Mouse (Mus musculus) MN1 (cell line): ENCODE measurements around the gene Slxl1.
"Not testable (repeated sequence)": the region's sequence is repeated elsewhere in the genome, so short reads cannot be mapped to it uniquely, and the experiment has no call there.

ENCODE experiments used
- DNase-seq: peaks from one replicate; pipeline ENCODE4 v3.0.0-alpha.2; 2016; ENCODE audit warnings: low spot score

Slxl1 gene

DNA sequence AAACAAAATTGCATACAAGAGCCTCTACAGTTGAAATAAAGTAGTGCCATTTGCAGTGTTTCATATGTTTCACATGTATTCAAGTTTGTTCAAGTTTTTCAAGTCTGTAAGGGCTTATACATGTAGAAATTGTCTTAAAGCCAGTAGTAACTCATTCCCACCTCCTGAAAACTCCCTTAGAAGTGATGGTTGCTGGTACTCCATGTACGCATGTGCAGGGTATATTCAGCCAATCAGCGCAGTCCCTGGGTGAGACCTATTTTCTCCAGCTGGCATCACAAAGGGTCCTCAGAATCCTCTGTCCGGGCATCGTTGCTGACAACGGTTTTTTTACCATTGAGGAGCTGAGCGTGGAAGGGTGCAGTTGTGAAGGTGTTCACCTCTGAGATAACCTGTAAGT, at the start of gene Slxl1:
Gene Slxl1, plus strand, starts transcription at position 301 of the 400 bp plus-strand sequence.
- DNase-seq: not testable (repeated sequence)
